Mouse (Mus musculus) embryonic facial prominence, embryonic 13.5 days (tissue): ENCODE data around the gene Cdc42bpb. TPM values are rescaled to one million over a fixed set of nuclear protein-coding genes. Genes with fewer than 3 reads are reported as not detected.

Experiments used
- ATAC-seq: fragments of 200-750 bp; cut with Nextera tagmentation; 2 replicates; pipeline ENCODE4 v1.8.0; 2017; ENCODE audit warnings: low read depth; ENCODE audit not compliant: insufficient number of reproducible peaks, insufficient read depth, low FRiP score, low TSS enrichment
- H3K27ac ChIP-seq: fragments of 300-500 bp; sonication (generic); 2 replicates; pipeline ENCODE4 v1.5.1; 2015; ENCODE audit warnings: moderate library complexity, mild to moderate bottlenecking, inconsistent platforms
- H3K27me3 ChIP-seq: fragments of 300-500 bp; sonication (generic); 2 replicates; pipeline ENCODE4 v1.6.1; 2015; ENCODE audit warnings: mild to moderate bottlenecking, inconsistent platforms
- H3K36me3 ChIP-seq: fragments of 300-500 bp; sonication (generic); 2 replicates; pipeline ENCODE4 v1.6.1; 2015; ENCODE audit warnings: mild to moderate bottlenecking, inconsistent platforms
- H3K4me1 ChIP-seq: fragments of 300-500 bp; sonication (generic); 2 replicates; pipeline ENCODE4 v1.6.1; 2015; ENCODE audit warnings: inconsistent platforms
- H3K4me2 ChIP-seq: fragments of 300-500 bp; sonication (generic); 2 replicates; pipeline ENCODE4 v1.6.1; 2015; ENCODE audit warnings: moderate library complexity, mild to moderate bottlenecking, inconsistent platforms
- H3K4me3 ChIP-seq: fragments of 300-500 bp; sonication (generic); 2 replicates; pipeline ENCODE4 v1.5.1; 2015; ENCODE audit warnings: mild to moderate bottlenecking, inconsistent platforms
- H3K9ac ChIP-seq: fragments of 300-500 bp; sonication (generic); 2 replicates; pipeline ENCODE4 v1.6.1; 2015; ENCODE audit warnings: mild to moderate bottlenecking, inconsistent platforms
- H3K9me3 ChIP-seq: fragments of 300-500 bp; sonication (generic); 2 replicates; pipeline ENCODE4 v1.6.1; 2016; ENCODE audit warnings: inconsistent platforms
- WGBS: fragments of 180-500 bp; shearing (Covaris S2); methylation state at CpG from one replicate; pipeline ENCODE4 v1.1.7; 2015; ENCODE audit warnings: mixed read lengths; 5-methylcytosine and 5-hydroxymethylcytosine counted together
- polyA plus RNA-seq: library from polyadenylated mRNA; unstranded; fragments of >200 nt; fragmentation: Nextera tagmentation; extraction: Ambion mirVana; gene quantifications from 2 replicates; pipeline ENCODE4 v1.2.1, GENCODE M21; 2015

Gene Cdc42bpb
- polyA plus RNA-seq, 1 experiment from 2014 or later, result 33.7 TPM

GRCm38 (mm10) chr12:111360671-111361070 lies 16.8 kb downstream of the Cdc42bpb start:
- 83% methylated on average over 16 of the region's 16 CpGs for WGBS
- Histone ChIP-seq H3K4me2 (no peak overlapping the region), H3K4me1 (peaks cover 71% of the 10 kb centered on the region), H3K4me3 (no peak overlapping the region), H3K9ac (no peak overlapping the region; the same call in 1 of the 2 replicates), H3K9me3 (no peaks in the 10 kb centered on the region), H3K27ac (0 out of 2 replicates have a peak overlapping the region, but pooled peaks have one; percentile 44), H3K27me3 (no peaks in the 10 kb centered on the region), H3K36me3 (no peaks in the 10 kb centered on the region)
- ATAC-seq, result no peak

- H3K27ac ChIP-seq, result no peak overlapping the region
- peaks cover 53% of the 10 kb centered on the region for H3K4me1 ChIP-seq
- no peak for ATAC-seq
- no peak overlapping the region for H3K4me2 ChIP-seq
- H3K9ac ChIP-seq, result no peak overlapping the region
- no peaks in the 10 kb centered on the region for H3K27me3 ChIP-seq
- peaks cover 5% of the 10 kb centered on the region; the same call in 1 of the 2 replicates for H3K36me3 ChIP-seq
- WGBS, result 77% methylated on average over 8 of the region's 8 CpGs
- no peaks in the 10 kb centered on the region for H3K9me3 ChIP-seq
- no peak overlapping the region for H3K4me3 ChIP-seq
Measured at GRCm38 (mm10) chr12:111356216-111356615, 21.3 kb downstream of the Cdc42bpb start.

GRCm38 (mm10) chr12:111354142-111354541 lies 23.4 kb downstream of the Cdc42bpb start:
- no peak for ATAC-seq
- H3K27ac ChIP-seq, result no peak overlapping the region
- H3K9me3 ChIP-seq, result no peaks in the 10 kb centered on the region
- WGBS, result 81% methylated on average over 5 of the region's 5 CpGs
- H3K27me3 ChIP-seq, result no peaks in the 10 kb centered on the region
- peaks cover 5% of the 10 kb centered on the region; the same call in 1 of the 2 replicates for H3K36me3 ChIP-seq
- no peak overlapping the region for H3K4me3 ChIP-seq
- no peak overlapping the region for H3K4me2 ChIP-seq
- peaks cover 51% of the 10 kb centered on the region for H3K4me1 ChIP-seq
- H3K9ac ChIP-seq, result no peak overlapping the region

DNA sequence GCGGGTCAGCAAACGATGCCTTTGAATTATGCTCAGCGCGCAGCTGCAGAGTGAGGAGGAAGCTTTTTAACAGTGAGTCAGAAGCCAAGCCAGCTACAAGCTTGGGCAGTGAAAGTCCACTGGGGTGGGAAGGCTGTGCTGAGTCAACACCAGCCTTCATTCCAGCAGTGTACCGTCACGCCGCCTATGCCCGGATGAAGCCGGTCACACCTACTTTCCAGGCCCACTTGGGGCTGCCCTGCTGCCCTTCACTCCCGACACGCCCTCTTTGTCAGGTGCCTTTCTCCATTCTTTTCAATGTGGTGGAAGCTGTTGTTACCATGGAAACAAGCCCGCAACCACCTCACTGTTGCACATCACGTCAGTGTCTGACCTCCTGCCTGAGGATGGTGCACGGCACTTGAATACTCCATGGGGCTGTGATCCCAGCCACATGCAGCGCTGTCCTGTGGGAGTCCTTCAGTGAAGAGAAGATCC lies 24.0 kb downstream of the Cdc42bpb start:
- Histone ChIP-seq H3K27ac (no peak overlapping the region), H3K36me3 (peaks cover 5% of the 10 kb centered on the region; the same call in 1 of the 2 replicates), H3K4me3 (no peak overlapping the region), H3K4me2 (no peak overlapping the region), H3K9me3 (no peaks in the 10 kb centered on the region), H3K9ac (no peak overlapping the region), H3K4me1 (peaks cover 54% of the 10 kb centered on the region), H3K27me3 (no peaks in the 10 kb centered on the region)
- WGBS, result 73% methylated on average over 15 of the region's 15 CpGs
- ATAC-seq, result no peak

- Histone ChIP-seq H3K27me3 (no peaks in the 10 kb centered on the region), H3K27ac (no peak overlapping the region), H3K9me3 (no peaks in the 10 kb centered on the region), H3K4me3 (no peak overlapping the region), H3K4me1 (peaks cover 49% of the 10 kb centered on the region), H3K9ac (no peak overlapping the region), H3K4me2 (no peak overlapping the region), H3K36me3 (peaks cover 5% of the 10 kb centered on the region; the same call in 1 of the 2 replicates)
- WGBS, result 86% methylated on average over 11 of the region's 11 CpGs
- ATAC-seq, result no peak
Measured at GRCm38 (mm10) chr12:111353008-111353407, 24.5 kb downstream of the Cdc42bpb start.

DNA sequence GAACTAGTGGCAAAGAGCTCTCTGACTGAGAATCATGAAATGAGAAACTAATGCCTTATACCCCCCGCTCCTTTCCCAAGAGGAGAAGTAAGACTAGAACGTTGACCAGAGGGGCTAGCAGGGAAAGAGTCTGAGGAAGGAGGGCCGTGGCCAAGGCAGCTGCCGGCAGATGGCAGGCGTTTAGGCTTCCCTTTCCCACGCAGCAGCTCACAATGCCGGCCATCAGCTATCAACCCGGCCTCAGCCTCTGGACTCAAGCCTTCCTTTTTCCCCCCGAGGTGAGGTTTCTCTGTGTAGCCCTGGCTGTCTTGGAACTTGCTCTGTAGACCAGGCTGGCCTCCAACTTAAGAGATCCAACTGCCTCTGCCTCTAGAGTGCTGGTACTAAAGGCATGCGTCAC lies 25.0 kb downstream of the Cdc42bpb start:
- Histone ChIP-seq H3K36me3 (peaks cover 5% of the 10 kb centered on the region; the same call in 1 of the 2 replicates), H3K4me2 (no peak overlapping the region), H3K4me1 (peaks cover 44% of the 10 kb centered on the region), H3K9me3 (no peaks in the 10 kb centered on the region), H3K9ac (no peak overlapping the region), H3K27me3 (no peaks in the 10 kb centered on the region), H3K27ac (no peak overlapping the region), H3K4me3 (no peak overlapping the region)
- 84% methylated on average over 10 of the region's 10 CpGs for WGBS
- ATAC-seq, result no peak

DNA sequence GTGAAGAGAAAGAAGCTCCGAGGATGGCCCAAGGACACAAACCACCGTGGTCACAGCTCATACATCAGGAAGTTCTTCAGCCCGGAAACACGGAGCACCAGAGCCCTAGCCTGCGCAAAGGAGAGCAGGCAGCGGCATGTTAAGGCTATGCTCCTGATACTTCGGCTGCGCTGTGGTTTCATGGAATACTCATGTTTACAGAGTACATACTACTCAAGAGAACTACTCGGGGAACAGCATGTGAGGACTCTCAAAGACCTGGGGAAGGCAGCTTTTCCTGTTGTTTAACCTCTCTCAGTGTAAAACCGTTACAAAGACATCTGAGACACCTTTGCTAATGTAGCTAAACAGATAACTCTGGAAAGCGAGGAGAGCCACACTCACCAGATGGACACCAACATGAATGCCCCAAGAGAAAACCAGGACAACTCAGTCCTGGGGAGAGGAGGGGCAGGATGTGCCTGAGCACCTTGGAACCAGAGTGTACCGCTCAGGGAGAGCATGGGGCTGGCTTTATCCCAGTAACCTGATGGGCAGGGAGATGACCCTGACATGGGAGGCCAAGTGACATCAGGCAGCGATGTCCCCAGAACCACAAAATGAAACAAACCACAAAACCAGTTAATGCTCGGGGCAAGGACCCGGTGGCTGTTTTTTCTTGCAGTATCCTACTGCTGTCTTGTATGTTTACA lies 27.8 kb downstream of the Cdc42bpb start:
- H3K9me3 ChIP-seq, result no peaks in the 10 kb centered on the region
- WGBS, result 79% methylated on average over 15 of the region's 15 CpGs
- H3K27ac ChIP-seq, result no peak overlapping the region
- peaks cover 5% of the 10 kb centered on the region; the same call in 1 of the 2 replicates for H3K36me3 ChIP-seq
- H3K27me3 ChIP-seq, result no peaks in the 10 kb centered on the region
- H3K4me3 ChIP-seq, result no peak overlapping the region
- peaks cover 32% of the 10 kb centered on the region for H3K4me1 ChIP-seq
- H3K9ac ChIP-seq, result no peak overlapping the region
- no peak overlapping the region for H3K4me2 ChIP-seq
- no peak for ATAC-seq

GRCm38 (mm10) chr12:111343956-111344355 lies 33.6 kb downstream of the Cdc42bpb start:
- H3K9me3 ChIP-seq, result no peaks in the 10 kb centered on the region
- H3K27me3 ChIP-seq, result no peaks in the 10 kb centered on the region
- 58% methylated on average over 1 of the region's 1 CpGs for WGBS
- H3K9ac ChIP-seq, result no peak overlapping the region
- no peak overlapping the region for H3K4me3 ChIP-seq
- peaks cover 42% of the 10 kb centered on the region for H3K36me3 ChIP-seq
- no peak overlapping the region for H3K4me2 ChIP-seq
- H3K4me1 ChIP-seq, result peaks cover 13% of the 10 kb centered on the region
- H3K27ac ChIP-seq, result no peak overlapping the region
- no peak for ATAC-seq

GRCm38 (mm10) chr12:111340692-111341091 lies 36.8 kb downstream of the Cdc42bpb start:
- Histone ChIP-seq H3K4me2 (no peak overlapping the region), H3K4me1 (no peaks in the 10 kb centered on the region), H3K4me3 (no peak overlapping the region), H3K27me3 (no peaks in the 10 kb centered on the region), H3K9me3 (no peaks in the 10 kb centered on the region), H3K36me3 (peaks cover 75% of the 10 kb centered on the region), H3K27ac (no peak overlapping the region), H3K9ac (no peak overlapping the region)
- ATAC-seq, result no peak
- 86% methylated on average over 7 of the region's 7 CpGs for WGBS

DNA sequence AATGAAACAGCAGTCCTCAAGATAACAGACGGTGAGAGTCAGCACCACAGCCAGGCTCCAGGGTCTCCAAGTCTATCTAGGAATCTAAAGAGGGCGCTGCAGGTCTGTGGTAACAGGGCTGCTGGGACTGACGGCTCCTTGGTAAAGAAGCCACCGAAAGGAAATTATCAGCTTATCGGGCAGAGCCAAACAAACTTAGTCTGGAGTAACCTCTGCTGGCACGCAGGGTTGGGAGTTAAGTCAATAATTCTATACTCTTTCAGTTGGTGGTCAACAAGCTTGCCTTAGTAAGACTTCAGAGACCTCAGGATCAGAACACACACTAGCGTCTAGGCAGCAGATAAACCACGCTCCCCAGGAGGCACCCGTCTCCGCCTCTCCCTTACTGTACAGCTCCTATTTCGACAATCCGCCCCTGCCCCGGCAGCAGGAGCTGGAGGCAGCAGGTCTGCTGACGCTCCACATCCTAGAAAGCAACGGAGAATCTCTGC lies 39.6 kb downstream of the Cdc42bpb start:
- peaks cover 88% of the 10 kb centered on the region for H3K36me3 ChIP-seq
- no peak overlapping the region for H3K9ac ChIP-seq
- H3K4me1 ChIP-seq, result peaks cover 8% of the 10 kb centered on the region
- WGBS, result 70% methylated on average over 15 of the region's 15 CpGs
- H3K27me3 ChIP-seq, result no peaks in the 10 kb centered on the region
- no peak for ATAC-seq
- no peak overlapping the region for H3K27ac ChIP-seq
- H3K4me3 ChIP-seq, result no peak overlapping the region
- H3K4me2 ChIP-seq, result no peak overlapping the region
- H3K9me3 ChIP-seq, result no peaks in the 10 kb centered on the region

GRCm38 (mm10) chr12:111333020-111333605 lies 44.4 kb downstream of the Cdc42bpb start:
- Histone ChIP-seq H3K27me3 (no peaks in the 10 kb centered on the region), H3K4me3 (no peak overlapping the region), H3K9me3 (no peaks in the 10 kb centered on the region), H3K27ac (0 out of 2 replicates have a peak overlapping the region, but pooled peaks have one; percentile 8), H3K4me2 (no peak overlapping the region), H3K36me3 (peaks cover 80% of the 10 kb centered on the region), H3K4me1 (peaks cover 12% of the 10 kb centered on the region), H3K9ac (no peak overlapping the region)
- 54% methylated on average over 15 of the region's 15 CpGs for WGBS
- ATAC-seq, result no peak

DNA sequence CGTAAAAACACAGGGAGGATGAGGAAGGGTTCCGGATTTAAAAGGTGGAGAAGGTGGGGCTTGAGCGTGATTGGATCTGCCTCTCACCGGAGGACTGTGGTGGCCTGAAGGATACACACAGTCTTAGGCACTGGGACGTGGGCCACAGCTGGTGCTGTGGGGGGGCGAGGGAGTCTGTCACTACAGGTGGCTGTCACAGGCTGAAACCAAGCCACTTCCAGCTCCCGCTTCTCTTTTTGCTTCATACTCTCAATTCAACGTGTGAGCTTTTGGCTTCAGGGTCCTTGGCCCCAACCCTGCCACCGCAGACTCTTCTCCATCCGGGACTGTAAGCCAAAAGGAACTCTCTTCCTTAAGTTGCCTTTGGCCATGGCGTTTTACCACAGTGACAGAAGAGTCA lies 45.1 kb downstream of the Cdc42bpb start:
- H3K27me3 ChIP-seq, result no peaks in the 10 kb centered on the region
- H3K27ac ChIP-seq, result no peak overlapping the region
- H3K9ac ChIP-seq, result no peak overlapping the region
- H3K4me2 ChIP-seq, result no peak overlapping the region
- H3K9me3 ChIP-seq, result no peaks in the 10 kb centered on the region
- H3K4me1 ChIP-seq, result peaks cover 12% of the 10 kb centered on the region
- 90% methylated on average over 11 of the region's 11 CpGs for WGBS
- H3K4me3 ChIP-seq, result no peak overlapping the region
- no peak for ATAC-seq
- H3K36me3 ChIP-seq, result peaks cover 80% of the 10 kb centered on the region
